Mouse (Mus musculus) embryonic fibroblast, embryonic 13.5 days (primary cell): ENCODE data around the gene Olfr486. TPM values are rescaled to one million over a fixed set of nuclear protein-coding genes. Genes with fewer than 3 reads are reported as not detected.
"Not testable (repeated sequence)": the region's sequence is repeated elsewhere in the genome, so short reads cannot be mapped to it uniquely, and the experiment has no call there.

ENCODE experiments used
- H3K27ac ChIP-seq: 2 replicates; pipeline ENCODE4 v1.5.1; 2012; ENCODE audit warnings: low read length, control low read depth, inconsistent platforms; ENCODE audit not compliant: insufficient read depth
- H3K4me1 ChIP-seq: 2 replicates; pipeline ENCODE4 v1.6.1; 2011; ENCODE audit warnings: low read length; ENCODE audit not compliant: control insufficient read depth, insufficient read depth
- H3K4me3 ChIP-seq: 2 replicates; pipeline ENCODE4 v1.5.1; 2011; ENCODE audit warnings: mild to moderate bottlenecking, control low read depth, low read length; ENCODE audit not compliant: insufficient read depth
- CTCF ChIP-seq: IDR thresholded peaks from 2 replicates; pipeline ENCODE4 v1.5.1; 2011; ENCODE audit warnings: mild to moderate bottlenecking, control low read depth, low read length, moderate library complexity, borderline replicate concordance; ENCODE audit not compliant: insufficient read depth
- POLR2A ChIP-seq: IDR thresholded peaks from 2 replicates; pipeline ENCODE4 v1.6.1; 2011; ENCODE audit warnings: low read depth, mild to moderate bottlenecking, control low read depth, low read length, moderate library complexity
- polyA plus RNA-seq: library from polyadenylated mRNA; stranded (reverse); fragments of >200 nt; gene quantifications from 2 replicates; pipeline ENCODE4 v1.2.4, GENCODE M21; 2011; ENCODE audit warnings: low read depth; ENCODE audit not compliant: missing spikeins, insufficient read length

Olfr486 gene
- not detected in 2 replicates for polyA plus RNA-seq

- not testable (repeated sequence) for H3K4me1 ChIP-seq, H3K27ac ChIP-seq, H3K4me3 ChIP-seq
Observed at GRCm38 (mm10) chr7:108172642-108173041, at the start of gene Olfr486. Olfr486 (minus strand) TSS chr7:108172742.

DNA sequence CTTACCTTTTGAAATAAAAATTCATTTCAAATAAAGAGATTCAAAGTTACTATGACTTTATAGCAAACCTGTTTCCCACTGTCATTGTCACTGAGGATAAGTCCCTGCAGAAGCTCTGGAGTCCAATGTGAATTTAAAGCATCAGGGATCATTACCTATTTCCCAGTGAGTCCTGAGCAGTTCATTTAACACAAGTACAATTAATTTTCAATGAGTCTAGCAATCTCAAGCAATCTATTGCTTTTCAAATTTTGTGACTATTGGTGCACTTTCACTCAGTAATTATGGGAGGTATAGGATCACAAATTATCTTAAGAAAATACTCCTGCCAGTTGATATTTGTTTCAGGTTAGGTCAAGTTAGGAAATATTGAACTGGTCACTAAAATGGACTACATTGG is 42.0 kb upstream of the Olfr486 start, which contains the start of gene Olfr487:
TSS of gene Olfr487 (minus strand) at position 101 of the 400 bp plus-strand sequence.
- H3K4me3 ChIP-seq, H3K4me1 ChIP-seq, H3K27ac ChIP-seq: not testable (repeated sequence)

GRCm38 (mm10) chr7:108196938-108197337 is 24.4 kb upstream of the Olfr486 start:
- no peak overlapping the region for H3K27ac ChIP-seq
- H3K4me1 ChIP-seq = no peaks in the 10 kb centered on the region
- TF ChIP-seq POLR2A (no peak), CTCF (no peak)
- H3K4me3 ChIP-seq = no peak overlapping the region

GRCm38 (mm10) chr7:108196337-108196736 is 23.8 kb upstream of the Olfr486 start:
- H3K4me1 ChIP-seq, H3K4me3 ChIP-seq, H3K27ac ChIP-seq: not testable (repeated sequence)

DNA sequence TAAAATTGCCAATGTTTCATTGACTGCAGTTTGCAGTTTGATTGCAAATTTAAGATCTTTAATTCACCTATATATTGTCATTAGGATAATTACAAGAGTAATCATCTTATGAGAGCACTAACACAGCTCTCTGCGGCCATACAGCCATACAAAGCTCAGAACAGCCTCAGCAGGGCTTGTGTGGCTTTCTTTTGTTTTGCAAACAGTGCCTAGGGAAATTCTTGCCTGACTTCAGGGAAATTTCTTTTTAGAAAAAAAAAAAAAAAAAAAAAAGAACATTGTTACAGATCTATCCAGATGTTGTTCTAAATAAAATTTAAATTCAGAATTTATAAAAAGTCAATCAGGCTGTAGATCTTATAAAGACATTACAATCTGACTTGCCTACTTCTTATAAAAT is 20.2 kb upstream of the Olfr486 start:
- not testable (repeated sequence) for H3K4me1 ChIP-seq, H3K4me3 ChIP-seq, H3K27ac ChIP-seq

DNA sequence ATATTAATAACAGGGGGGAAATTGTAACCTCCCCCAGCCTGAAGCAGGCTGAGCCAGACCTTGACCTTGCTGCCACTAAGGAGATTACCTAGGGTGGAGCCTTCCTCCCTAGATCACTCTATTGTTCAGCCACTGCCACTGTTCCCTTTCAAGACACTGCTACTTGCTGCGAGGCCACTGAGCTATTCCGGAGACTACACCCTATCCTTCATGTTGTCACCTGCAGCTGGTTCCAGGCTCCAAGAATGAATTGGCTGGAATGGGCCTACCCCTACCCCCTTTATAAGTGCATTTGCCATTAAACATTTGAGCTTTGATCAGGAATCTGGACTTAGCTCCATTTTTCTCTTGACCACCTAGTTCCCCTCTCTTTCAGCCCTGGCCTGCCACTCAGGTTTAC is 18.7 kb upstream of the Olfr486 start:
- H3K4me3 ChIP-seq, H3K4me1 ChIP-seq, H3K27ac ChIP-seq: not testable (repeated sequence)

DNA sequence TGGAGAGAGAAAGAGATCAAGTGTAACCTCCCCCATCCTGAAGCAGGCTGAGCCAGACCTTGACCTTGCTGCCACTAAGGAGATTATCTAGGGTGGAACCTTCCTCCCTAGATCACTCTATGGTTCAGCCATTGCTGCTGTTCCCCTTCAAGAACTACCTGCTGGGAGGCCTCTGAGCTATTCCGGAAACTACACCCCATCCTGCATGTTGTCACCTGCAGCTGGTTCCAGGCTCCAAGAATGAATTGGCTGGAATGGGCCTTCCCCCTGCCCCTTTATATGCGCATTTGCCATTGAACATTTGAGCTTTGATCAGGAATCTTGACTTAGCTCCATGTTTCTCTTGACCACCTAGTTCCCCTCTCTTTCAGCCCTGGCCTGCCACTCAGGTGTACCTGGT is 12.7 kb upstream of the Olfr486 start:
- not testable (repeated sequence) for H3K4me3 ChIP-seq, H3K27ac ChIP-seq, H3K4me1 ChIP-seq

DNA sequence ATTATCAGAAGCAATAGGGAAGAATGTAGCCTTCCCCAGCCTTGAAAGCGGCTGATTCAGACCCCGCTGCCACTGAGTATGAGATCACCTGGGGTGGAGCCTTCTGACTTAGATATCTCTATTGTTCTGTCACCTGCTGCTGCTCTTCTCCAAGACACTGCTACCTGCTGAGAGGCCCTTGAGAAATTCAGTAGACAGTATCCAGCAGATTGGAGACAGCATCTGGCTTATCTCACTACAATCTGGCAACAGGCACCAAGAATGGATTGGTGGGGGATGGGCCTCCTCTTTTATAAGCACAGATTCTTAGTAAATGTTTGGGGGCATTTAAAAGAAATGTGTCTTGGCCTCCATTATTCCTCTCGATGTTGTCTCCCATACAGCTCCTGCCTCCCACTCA is 11.9 kb upstream of the Olfr486 start:
- H3K27ac ChIP-seq, H3K4me3 ChIP-seq, H3K4me1 ChIP-seq: not testable (repeated sequence)

GRCm38 (mm10) chr7:108159771-108160170 is 12.8 kb downstream of the Olfr486 start, which contains the start of gene Olfr485:
Olfr485 (minus strand) TSS chr7:108159871.
- TF ChIP-seq CTCF = no peak
- TF ChIP-seq POLR2A = no peak
- Histone ChIP-seq H3K4me3 (no peak within 1 kb of the TSS), H3K27ac (no peak within 1 kb of the TSS), H3K4me1 (no peaks in the 10 kb centered on the region)

DNA sequence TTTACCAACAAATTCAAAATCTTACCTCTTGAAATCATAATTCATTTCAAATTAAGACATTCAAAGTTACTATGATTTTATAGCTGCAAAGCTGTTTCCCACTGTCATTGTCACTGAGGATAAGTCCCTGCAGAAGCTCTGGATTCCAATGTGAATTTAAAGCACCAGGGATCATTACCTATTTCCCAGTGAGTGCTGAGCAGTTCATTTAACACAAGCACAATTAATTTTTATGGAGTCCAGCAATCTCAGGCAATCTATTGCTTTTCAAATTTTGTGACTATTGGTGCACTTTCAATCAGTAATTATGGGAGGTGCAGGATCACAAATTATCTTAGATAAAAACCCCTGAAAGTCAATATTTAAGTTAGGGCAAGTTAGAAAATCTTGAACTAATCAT is 45.2 kb downstream of the Olfr486 start, which contains the start of gene Olfr484:
TSS of gene Olfr484 (minus strand) at position 101 of the 400 bp plus-strand sequence.
- TF ChIP-seq POLR2A (no peak), CTCF (no peak)
- Histone ChIP-seq H3K4me1 (no peaks in the 10 kb centered on the region), H3K27ac (no peak within 1 kb of the TSS), H3K4me3 (no peak within 1 kb of the TSS)

Other genes starting within 250 kb of the Olfr486 start
- gene Olfr473, start 242.3 kb downstream of the Olfr486 start, polyA plus RNA-seq = not detected in 2 replicates
- not detected in 2 replicates for gene Olfr474, start 218.1 kb downstream of the Olfr486 start, polyA plus RNA-seq
- gene Olfr476, start 207.9 kb downstream of the Olfr486 start, polyA plus RNA-seq = not detected in 2 replicates
- not detected in 2 replicates for gene Olfr477, start 186.0 kb downstream of the Olfr486 start, polyA plus RNA-seq
- gene Olfr478, start 138.8 kb downstream of the Olfr486 start, polyA plus RNA-seq = not detected in 2 replicates
- gene Olfr479, start 122.0 kb downstream of the Olfr486 start, polyA plus RNA-seq = not detected in 2 replicates
- not detected in 2 replicates for gene Olfr480, start 105.4 kb downstream of the Olfr486 start, polyA plus RNA-seq
- gene Olfr481, start 92.9 kb downstream of the Olfr486 start, polyA plus RNA-seq = not detected in 2 replicates
- not detected in 2 replicates for gene Olfr482, start 75.2 kb downstream of the Olfr486 start, polyA plus RNA-seq
- not detected in 2 replicates for gene Olfr483, start 71.9 kb downstream of the Olfr486 start, polyA plus RNA-seq
- gene Olfr484, start 45.3 kb downstream of the Olfr486 start, polyA plus RNA-seq = not detected in 2 replicates
- not detected in 2 replicates for gene Olfr485, start 12.9 kb downstream of the Olfr486 start, polyA plus RNA-seq
- not detected in 2 replicates for gene Olfr487, start 41.9 kb upstream of the Olfr486 start, polyA plus RNA-seq
- gene Olfr488, start 85.6 kb upstream of the Olfr486 start, polyA plus RNA-seq = not detected in 2 replicates
- gene Olfr490, start 116.2 kb upstream of the Olfr486 start, polyA plus RNA-seq = not detected in 2 replicates
- gene Olfr491, start 140.7 kb upstream of the Olfr486 start, polyA plus RNA-seq = not detected in 2 replicates
- gene Olfr492, start 150.9 kb upstream of the Olfr486 start, polyA plus RNA-seq = not detected in 2 replicates
- not detected in 2 replicates for gene Olfr493, start 174.2 kb upstream of the Olfr486 start, polyA plus RNA-seq
- not detected in 2 replicates for gene Olfr494, start 192.6 kb upstream of the Olfr486 start, polyA plus RNA-seq
- gene Olfr495, start 220.4 kb upstream of the Olfr486 start, polyA plus RNA-seq = not detected in 2 replicates
- not detected in 2 replicates for gene Olfr497, start 247.7 kb upstream of the Olfr486 start, polyA plus RNA-seq